Mouse (Mus musculus): ENCODE results near the gene Ndufaf7. TPM values are rescaled to one million over a fixed set of nuclear protein-coding genes. Genes with fewer than 3 reads are reported as not detected.

Ndufaf7 gene
- total and polyA plus RNA-seq, 2 experiments from 2014 or later = 31.8 to 60.7 TPM

DNA sequence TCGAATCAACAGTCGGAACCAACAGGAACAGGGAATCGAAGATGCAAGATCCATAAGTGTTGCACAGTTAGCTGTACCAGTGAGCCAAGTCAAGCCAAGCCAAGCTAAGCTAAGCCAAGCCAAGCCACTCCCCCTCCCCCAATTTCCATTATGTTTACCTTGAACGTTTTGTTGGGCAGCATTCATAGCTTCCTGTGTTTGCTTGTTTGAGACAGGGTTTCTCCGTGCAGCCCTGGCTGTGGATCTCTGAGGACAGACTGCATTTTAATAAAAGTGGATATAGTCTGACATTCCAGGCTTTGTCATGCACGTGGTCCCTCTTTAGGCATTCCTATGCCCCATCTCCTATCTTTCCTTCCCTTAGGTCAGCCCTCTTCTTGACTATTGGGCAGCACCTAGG is 21.2 kb upstream of the Ndufaf7 start:
- WGBS = 53% methylated on average over 6 of the region's 6 CpGs
- DNase-seq (ENCODE audit: low spot score) = no peak
- no peak for TF ChIP-seq CTCF (IDR thresholded peaks at IDR 0.05; ENCODE audit: low read depth)
- no peak for TF ChIP-seq EP300 (IDR thresholded peaks at IDR 0.05; ENCODE audit: low read depth)

DNA sequence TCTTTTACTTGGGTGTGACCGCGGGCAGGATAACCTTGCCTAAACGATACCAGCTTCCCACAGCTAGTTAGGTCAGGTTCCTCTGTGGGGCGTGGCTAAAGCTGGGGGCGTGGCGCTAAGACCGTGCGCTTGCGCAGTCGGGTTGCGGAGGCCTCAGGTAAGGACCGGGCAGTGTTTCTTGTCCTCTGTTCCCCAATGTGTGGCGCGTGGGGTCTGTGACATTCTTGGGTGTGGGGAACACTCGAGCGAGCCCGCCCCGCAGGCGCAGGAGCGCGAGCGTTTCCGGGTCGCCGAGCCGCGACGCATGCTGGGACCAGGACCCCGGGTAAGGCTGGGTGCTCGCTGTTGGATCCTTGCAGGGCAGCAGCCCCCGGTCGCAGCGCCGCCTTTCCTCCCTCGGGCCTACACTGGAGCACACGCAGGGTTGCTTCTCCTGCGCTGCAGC is 20.5 kb upstream of the Ndufaf7 start, which contains the start of gene Cebpzos:
TSS of gene Cebpzos (plus strand) at position 132 of the 445 bp plus-strand sequence.
- no peak for TF ChIP-seq CTCF (IDR thresholded peaks at IDR 0.05; ENCODE audit: low read depth)
- TF ChIP-seq EP300 (IDR thresholded peaks at IDR 0.05; ENCODE audit: low read depth) = no peak
- peaks cover 25% of the 10 kb centered on the region for H3K36me3 ChIP-seq (replicated peaks; ENCODE audit: control insufficient read depth, insufficient read depth, low read length)
- H3K9ac ChIP-seq (replicated peaks; ENCODE audit: low read depth, low read length) = peak within 1 kb of the TSS; percentile 76
- under 1% methylated on average over 37 of the region's 37 CpGs for WGBS
- peak within 1 kb of the TSS; percentile 89 for H3K27ac ChIP-seq (ENCODE audit: low read depth)
- H3K9me3 ChIP-seq (replicated peaks; ENCODE audit: control insufficient read depth, low read length) = no peaks in the 10 kb centered on the region
- DNase-seq (ENCODE audit: low spot score) = peak; percentile 79
- peaks cover 9% of the 10 kb centered on the region; the same call in 1 of the 2 replicates for H3K4me1 ChIP-seq (ENCODE audit: control insufficient read depth, insufficient read depth)
- peak; percentile 92 for ATAC-seq (ENCODE audit: insufficient read depth, low read depth)
- no peaks in the 10 kb centered on the region for H3K27me3 ChIP-seq (ENCODE audit: control insufficient read depth, insufficient read depth, low read length)
- peak within 1 kb of the TSS; percentile 84 for H3K4me3 ChIP-seq (ENCODE audit: low read depth, low read length)
- H3K4me2 ChIP-seq (ENCODE audit: low read depth, low read length) = peak within 1 kb of the TSS; percentile 88

More for the DNA sequence above, 21.2 kb upstream of the Ndufaf7 start:
- peaks cover 9% of the 10 kb centered on the region; the same call in 1 of the 2 replicates for H3K4me1 ChIP-seq (ENCODE audit: control insufficient read depth, insufficient read depth)
- H3K4me2 ChIP-seq (ENCODE audit: low read depth, low read length) = peak overlapping the region; percentile 88
- H3K4me3 ChIP-seq (ENCODE audit: low read depth, low read length) = peak overlapping the region; percentile 84
- H3K27ac ChIP-seq (ENCODE audit: low read depth) = peak overlapping the region; percentile 89
- H3K9me3 ChIP-seq (replicated peaks; ENCODE audit: control insufficient read depth, low read length) = no peaks in the 10 kb centered on the region
- peaks cover 20% of the 10 kb centered on the region for H3K36me3 ChIP-seq (replicated peaks; ENCODE audit: control insufficient read depth, insufficient read depth, low read length)
- H3K9ac ChIP-seq (replicated peaks; ENCODE audit: low read depth, low read length) = peak overlapping the region; percentile 76
- ATAC-seq (ENCODE audit: insufficient read depth, low read depth) = no peak
- no peaks in the 10 kb centered on the region for H3K27me3 ChIP-seq (ENCODE audit: control insufficient read depth, insufficient read depth, low read length)

DNA sequence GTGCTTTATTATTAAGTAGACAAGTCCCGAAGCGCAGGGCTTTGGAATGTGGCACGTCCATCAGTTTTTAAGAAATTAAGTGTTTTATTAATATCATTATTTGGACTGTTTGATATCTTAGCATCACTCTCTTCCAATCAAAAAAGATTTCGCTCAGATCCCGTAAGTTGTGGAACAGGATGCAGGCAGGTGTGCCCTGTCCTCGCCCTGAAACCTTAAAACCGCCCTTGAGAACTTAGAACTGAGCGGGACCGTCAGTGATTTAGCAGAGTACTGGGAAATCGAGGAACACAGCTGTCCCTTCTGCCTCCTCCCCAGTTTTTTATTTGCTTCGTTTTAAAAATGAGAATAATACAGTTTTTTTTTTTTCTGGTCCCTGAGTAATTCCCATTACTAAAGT is 20.0 kb upstream of the Ndufaf7 start:
- peak overlapping the region; percentile 84 for H3K4me3 ChIP-seq (ENCODE audit: low read depth, low read length)
- ATAC-seq (ENCODE audit: insufficient read depth, low read depth) = no peak; the same call in 1 of the 2 replicates

DNA sequence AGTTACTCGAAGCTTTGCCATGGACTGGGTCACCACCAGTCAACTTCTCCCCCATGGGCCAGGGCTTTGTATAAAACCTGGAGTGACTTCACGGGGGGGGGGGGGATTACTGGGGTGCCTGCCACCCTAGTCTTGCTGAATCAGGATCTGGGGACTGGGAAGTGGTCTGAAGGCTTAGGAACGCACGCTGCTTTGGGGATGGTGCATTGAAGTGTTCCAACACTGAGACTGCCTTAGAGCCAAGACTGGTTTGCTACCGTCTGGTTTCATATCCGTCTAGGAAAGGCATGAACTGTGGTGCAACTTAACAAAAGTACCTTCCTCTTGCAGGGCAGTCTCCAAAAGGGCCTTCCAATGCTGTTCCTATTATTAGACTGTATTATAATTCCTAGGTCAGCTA is 19.2 kb upstream of the Ndufaf7 start:
- Histone ChIP-seq H3K9me3 (replicated peaks; ENCODE audit: control insufficient read depth, low read length) (no peaks in the 10 kb centered on the region), H3K4me2 (ENCODE audit: low read depth, low read length) (no peak overlapping the region), H3K36me3 (replicated peaks; ENCODE audit: control insufficient read depth, insufficient read depth, low read length) (peaks cover 37% of the 10 kb centered on the region), H3K27ac (ENCODE audit: low read depth) (no peak overlapping the region), H3K4me1 (ENCODE audit: control insufficient read depth, insufficient read depth) (peaks cover 9% of the 10 kb centered on the region; the same call in 1 of the 2 replicates), H3K27me3 (ENCODE audit: control insufficient read depth, insufficient read depth, low read length) (no peaks in the 10 kb centered on the region), H3K9ac (replicated peaks; ENCODE audit: low read depth, low read length) (peak overlapping the region; percentile 76; the same call in 1 of the 2 replicates), H3K4me3 (ENCODE audit: low read depth, low read length) (no peak overlapping the region)
- TF ChIP-seq EP300 (IDR thresholded peaks at IDR 0.05; ENCODE audit: low read depth) = no peak
- TF ChIP-seq CTCF (IDR thresholded peaks at IDR 0.05; ENCODE audit: low read depth) = no peak
- ATAC-seq (ENCODE audit: insufficient read depth, low read depth) = no peak
- 49% methylated on average over 6 of the region's 6 CpGs for WGBS
- no peak for DNase-seq (ENCODE audit: low spot score)

More for the DNA sequence above, 20.0 kb upstream of the Ndufaf7 start:
- peak overlapping the region; percentile 76 for H3K9ac ChIP-seq (replicated peaks; ENCODE audit: low read depth, low read length)
- no peaks in the 10 kb centered on the region for H3K9me3 ChIP-seq (replicated peaks; ENCODE audit: control insufficient read depth, low read length)
- WGBS = 1% methylated on average over 11 of the region's 11 CpGs
- H3K36me3 ChIP-seq (replicated peaks; ENCODE audit: control insufficient read depth, insufficient read depth, low read length) = peaks cover 30% of the 10 kb centered on the region
- peak overlapping the region; percentile 88 for H3K4me2 ChIP-seq (ENCODE audit: low read depth, low read length)
- peaks cover 9% of the 10 kb centered on the region; the same call in 1 of the 2 replicates for H3K4me1 ChIP-seq (ENCODE audit: control insufficient read depth, insufficient read depth)
- no peak for DNase-seq (ENCODE audit: low spot score)
- H3K27me3 ChIP-seq (ENCODE audit: control insufficient read depth, insufficient read depth, low read length) = no peaks in the 10 kb centered on the region
- TF ChIP-seq EP300 (IDR thresholded peaks at IDR 0.05; ENCODE audit: low read depth) (no peak), CTCF (IDR thresholded peaks at IDR 0.05; ENCODE audit: low read depth) (no peak)
- peak overlapping the region; percentile 89 for H3K27ac ChIP-seq (ENCODE audit: low read depth)

DNA sequence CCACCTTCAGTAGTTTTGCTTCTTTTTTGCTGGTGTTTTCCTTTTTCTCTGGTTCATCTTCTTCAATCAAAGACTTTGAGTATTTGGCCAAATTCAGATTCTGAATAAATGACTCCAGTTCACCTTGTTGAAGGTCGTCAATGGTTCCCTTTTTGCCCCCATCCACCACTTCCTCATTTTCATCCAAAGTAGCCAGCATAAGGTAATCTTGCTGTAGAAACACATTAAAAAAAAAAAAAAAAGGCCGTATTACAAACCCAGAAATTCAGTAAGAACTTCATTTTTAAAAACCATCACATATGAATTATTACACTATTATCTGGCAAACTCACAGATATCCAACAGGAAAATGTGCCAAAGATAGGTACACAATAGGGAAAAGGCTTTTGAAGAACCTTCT is 1.1 kb upstream of the Ndufaf7 start:
- peaks cover 48% of the 10 kb centered on the region for H3K36me3 ChIP-seq (replicated peaks; ENCODE audit: control insufficient read depth, insufficient read depth, low read length)
- H3K9me3 ChIP-seq (replicated peaks; ENCODE audit: control insufficient read depth, low read length) = no peaks in the 10 kb centered on the region
- ATAC-seq (ENCODE audit: insufficient read depth, low read depth) (no peak), DNase-seq (ENCODE audit: low spot score) (no peak)
- H3K27me3 ChIP-seq (ENCODE audit: control insufficient read depth, insufficient read depth, low read length) = no peaks in the 10 kb centered on the region
- H3K27ac ChIP-seq (ENCODE audit: low read depth) = no peak overlapping the region
- H3K4me2 ChIP-seq (ENCODE audit: low read depth, low read length) = peak overlapping the region; percentile 91
- peak overlapping the region; percentile 92 for H3K4me3 ChIP-seq (ENCODE audit: low read depth, low read length)
- TF ChIP-seq EP300 (IDR thresholded peaks at IDR 0.05; ENCODE audit: low read depth) (no peak), CTCF (IDR thresholded peaks at IDR 0.05; ENCODE audit: low read depth) (no peak)
- H3K9ac ChIP-seq (replicated peaks; ENCODE audit: low read depth, low read length) = peak overlapping the region; percentile 80
- WGBS = 87% methylated on average over 2 of the region's 2 CpGs
- peaks cover 13% of the 10 kb centered on the region for H3K4me1 ChIP-seq (ENCODE audit: control insufficient read depth, insufficient read depth)

All from heart, postnatal 0 days (tissue).